Comparison of ENCODE assay signal across 21 mouse cellular contexts in genomic region chr7:3398363-3398762, GRCm38 (mm10). TPM values are rescaled to one million over a fixed set of nuclear protein-coding genes. Genes with fewer than 3 reads are reported as not detected.
"Had no signal": no experiment of that assay in that cellular context is flagged by ENCODE, and none has a peak within 500 bp of the region (broad histone marks: within the 10 kb centered on the region; RNA-seq: fewer than 3 reads in every experiment).

No protein-coding gene starts in this region.

RNA-seq across cellular contexts. Expression of gene Cacng8, which starts 7.9 kb away (rescaled TPM):
- total RNA-seq: liver, adult 2 months; megakaryocyte progenitor cell, adult 5-6 weeks; megakaryocyte, adult 5-6 weeks; megakaryocyte-erythroid progenitor cell, adult 5-6 weeks; monocyte, adult 5-6 weeks had no signal
- polyA plus RNA-seq: liver, adult 2 months; liver, embryonic 15.5 days; liver, embryonic 16.5 days; liver, postnatal 0 days; lung, adult 2 months; macrophage had no signal

RNA-seq across cellular contexts. Expression of gene Cacng6, which starts 25.6 kb away (rescaled TPM):
- total RNA-seq: megakaryocyte progenitor cell, adult 5-6 weeks; megakaryocyte, adult 5-6 weeks; megakaryocyte-erythroid progenitor cell, adult 5-6 weeks; midbrain, postnatal 0 days; monocyte, adult 5-6 weeks had no signal
- polyA plus RNA-seq: liver, adult 2 months; liver, embryonic 11.5 days; liver, embryonic 14.5 days; liver, postnatal 0 days; lung, embryonic 14.5 days; lung, embryonic 15.5 days; lung, postnatal 0 days; macrophage; midbrain, embryonic 10.5 days; midbrain, embryonic 13.5 days; midbrain, embryonic 14.5 days; midbrain, embryonic 15.5 days; midbrain, embryonic 16.5 days had no signal
